Mouse (Mus musculus) testis, postnatal 10 days (tissue): ENCODE measurements around the gene Olfr350.

ENCODE experiments used
- DNase-seq: peaks from one replicate; pipeline ENCODE4 v3.0.0; 2021; ENCODE audit warnings: low spot score

Olfr350 gene

DNA sequence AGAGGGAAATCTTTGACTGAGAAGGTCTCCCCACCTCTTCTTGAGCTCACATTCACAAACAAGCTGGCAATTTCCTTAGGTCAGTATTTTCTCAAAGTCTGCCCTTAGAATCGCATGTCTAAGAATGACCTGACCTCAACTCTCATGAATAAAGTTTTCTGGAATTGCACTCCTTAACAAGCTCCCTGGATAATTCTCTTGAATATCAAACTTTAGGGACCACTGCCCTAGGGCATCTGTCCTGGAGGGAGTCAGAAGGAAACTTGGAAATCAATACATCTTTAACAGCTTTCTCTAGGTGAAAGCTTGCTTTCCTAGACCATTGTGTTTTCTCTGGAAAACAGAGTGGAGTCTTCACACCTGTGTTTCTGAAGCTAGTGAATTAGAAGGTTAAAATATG, at the start of gene Olfr350:
Gene Olfr350, plus strand, starts transcription at position 301 of the 400 bp plus-strand sequence.
- DNase-seq = no peak

DNA sequence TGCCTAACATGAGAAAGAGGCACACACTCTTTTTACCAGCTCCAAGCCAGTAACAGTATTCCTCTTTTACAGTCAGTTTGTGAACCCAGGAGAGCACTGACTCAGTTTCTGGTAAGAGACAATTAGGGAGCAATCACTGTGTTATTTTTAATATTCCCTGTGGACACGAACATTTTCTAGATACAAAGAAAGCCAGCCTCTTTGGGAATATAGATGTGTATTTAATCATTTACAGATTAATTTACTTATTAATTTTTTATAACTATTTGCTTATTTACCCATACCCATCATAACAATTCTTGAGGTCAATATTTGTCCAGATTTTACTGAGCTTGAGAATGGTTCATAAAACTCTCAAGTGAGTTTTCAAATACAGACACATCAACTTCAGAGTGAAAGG, 29.2 kb upstream of the Olfr350 start, which contains the start of gene Olfr3:
Gene Olfr3, minus strand, starts transcription at position 101 of the 400 bp plus-strand sequence.
- no peak for DNase-seq

DNA sequence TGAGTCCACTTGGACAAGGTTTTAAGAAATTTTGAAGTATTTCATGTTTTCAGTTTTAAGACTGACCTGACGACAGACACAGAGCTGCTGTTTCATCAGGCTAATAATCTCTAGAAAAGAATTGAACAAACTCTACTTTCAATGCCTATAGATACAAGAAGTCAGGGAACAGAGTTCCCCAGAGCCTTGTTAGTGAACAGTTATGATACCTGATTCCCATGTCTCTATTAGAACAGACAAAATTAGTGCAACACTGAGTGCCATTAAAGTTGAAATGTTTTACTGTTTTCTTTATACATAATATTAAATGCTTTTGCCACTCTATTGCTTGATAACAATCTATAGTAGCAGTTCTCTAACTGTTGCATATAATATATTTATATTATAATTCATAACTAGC, 16.4 kb downstream of the Olfr350 start, which contains the start of gene Olfr351:
Gene Olfr351, minus strand, starts transcription at position 101 of the 400 bp plus-strand sequence.
- DNase-seq = no peak

DNA sequence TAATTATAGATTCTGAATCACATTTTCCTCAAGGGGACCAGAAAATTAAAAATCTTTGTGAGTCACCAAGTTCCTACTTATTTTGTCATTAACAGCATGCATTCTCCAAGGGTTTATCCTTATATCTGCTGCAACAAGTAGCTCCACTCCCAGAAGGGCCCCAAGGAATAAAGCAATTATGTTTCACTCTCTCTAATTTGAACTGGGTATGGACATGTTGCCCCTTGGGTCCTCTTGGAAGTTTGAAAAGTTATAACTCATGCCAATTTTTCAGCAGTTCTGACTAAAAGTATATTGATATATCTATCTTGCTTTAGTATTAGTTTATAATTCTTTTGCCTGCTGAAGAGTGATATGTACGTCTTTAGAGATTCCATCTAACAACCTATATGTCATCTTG, 22.1 kb downstream of the Olfr350 start, which contains the start of gene Olfr352:
Gene Olfr352, plus strand, starts transcription at position 301 of the 400 bp plus-strand sequence.
- DNase-seq = no peak

DNA sequence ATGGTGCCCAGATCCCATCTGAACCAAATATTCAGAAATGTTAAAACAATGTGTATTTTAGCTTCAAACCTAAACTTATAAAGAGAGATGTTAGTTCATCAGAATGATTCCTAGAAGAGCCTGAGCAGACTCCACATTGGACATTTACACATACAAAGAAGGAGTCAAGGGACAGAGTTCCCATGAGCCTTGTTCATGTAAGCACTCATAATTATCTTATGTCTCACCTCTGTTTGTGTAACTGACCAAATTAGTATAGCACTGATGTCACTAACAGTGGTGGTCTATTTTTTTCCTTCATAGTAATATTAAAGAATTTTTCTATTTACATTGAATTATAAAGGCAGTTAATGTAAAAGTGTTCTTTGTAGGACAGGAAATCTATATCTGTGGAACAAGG, 46.7 kb downstream of the Olfr350 start, which contains the start of gene Olfr353:
Gene Olfr353, minus strand, starts transcription at position 101 of the 400 bp plus-strand sequence.
- DNase-seq = no peak

DNA sequence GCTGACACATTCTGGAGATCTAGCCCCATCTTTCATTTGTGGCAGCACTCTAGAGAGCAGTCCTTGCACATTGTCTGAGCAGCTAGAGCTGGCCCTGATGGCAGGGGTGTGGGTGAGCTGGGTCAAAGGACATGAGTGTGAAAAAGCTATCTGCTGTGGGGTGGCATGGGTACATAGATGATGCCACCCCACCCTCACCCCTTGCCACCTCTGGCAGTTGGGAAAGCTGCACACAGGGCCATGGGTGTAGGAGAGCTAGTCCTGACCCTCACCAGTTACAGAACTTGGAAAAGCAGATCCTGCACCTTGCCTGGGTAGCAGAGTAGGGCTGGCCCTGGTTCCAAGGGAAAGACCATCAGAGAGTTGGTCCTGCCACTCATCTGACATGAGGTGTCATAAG, 51.0 kb downstream of the Olfr350 start:
- DNase-seq = no peak
